In the genomic region with DNA sequence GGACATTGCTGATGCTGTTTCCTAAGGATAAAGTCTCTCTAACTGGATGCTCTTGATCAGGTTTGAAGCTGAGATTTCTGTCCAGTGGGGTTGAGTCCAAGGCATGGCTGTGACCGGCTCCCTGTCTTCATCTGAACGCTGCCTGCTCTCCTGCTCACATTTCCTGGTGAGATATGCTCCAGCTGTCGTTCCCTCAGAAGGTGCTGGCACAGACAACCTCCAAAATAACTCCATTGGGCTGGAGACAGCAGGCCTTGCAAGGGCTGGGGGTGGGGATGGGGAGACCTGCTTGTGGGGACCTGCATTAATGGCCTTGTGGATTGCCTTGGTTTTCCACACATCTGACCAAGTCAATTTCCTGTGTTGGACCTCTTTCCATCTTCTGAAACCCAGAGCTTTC, we compare ENCODE assay signal across 30 mouse cellular contexts. TPM values are rescaled to one million over a fixed set of nuclear protein-coding genes. Genes with fewer than 3 reads are reported as not detected.
"Had no signal": no experiment of that assay in that cellular context is flagged by ENCODE, and none has a peak within 500 bp of the region (broad histone marks: within the 10 kb centered on the region; RNA-seq: fewer than 3 reads in every experiment).

No protein-coding gene starts in this region.

- H3K4me1 ChIP-seq: heart, embryonic 15.5 days; hindbrain, embryonic 13.5 days; hindbrain, embryonic 15.5 days; liver, embryonic 13.5 days had no signal

- H3K27ac ChIP-seq: gastrocnemius, adult 2 months; heart, adult 2 months; heart, embryonic 13.5 days; heart, embryonic 15.5 days; hindbrain, embryonic 13.5 days; hindbrain, embryonic 15.5 days; hindbrain, postnatal 0 days; kidney, embryonic 15.5 days; limb, embryonic 12.5 days; liver, embryonic 13.5 days had no signal

- H3K4me3 ChIP-seq: gastrocnemius, adult 2 months; heart, adult 2 months; heart, embryonic 13.5 days; heart, embryonic 15.5 days; hindbrain, embryonic 13.5 days; hindbrain, embryonic 15.5 days; kidney, embryonic 15.5 days; limb, embryonic 12.5 days; liver, embryonic 13.5 days had no signal

- H3K9ac ChIP-seq: forebrain, postnatal 0 days; heart, embryonic 13.5 days; heart, embryonic 15.5 days; hindbrain, embryonic 13.5 days; hindbrain, embryonic 15.5 days; kidney, embryonic 15.5 days; limb, embryonic 12.5 days; liver, embryonic 13.5 days had no signal

- H3K4me2 ChIP-seq: heart, embryonic 11.5 days; heart, embryonic 13.5 days; heart, embryonic 15.5 days; hindbrain, embryonic 13.5 days; hindbrain, embryonic 15.5 days; kidney, embryonic 15.5 days; limb, embryonic 12.5 days; liver, embryonic 11.5 days; liver, embryonic 13.5 days had no signal

- H3K36me3 ChIP-seq: heart, embryonic 13.5 days; heart, embryonic 15.5 days; hindbrain, embryonic 13.5 days; hindbrain, embryonic 15.5 days; kidney, embryonic 15.5 days; limb, embryonic 12.5 days; liver, embryonic 13.5 days had no signal

- H3K9me3 ChIP-seq: heart, embryonic 13.5 days; heart, embryonic 15.5 days; hindbrain, embryonic 13.5 days; hindbrain, embryonic 15.5 days; kidney, embryonic 15.5 days; limb, embryonic 12.5 days; liver, embryonic 13.5 days had no signal

- DNase-seq: forebrain, postnatal 0 days; gastrocnemius, adult 2 months; gastrocnemius, postnatal 14 days; gastrocnemius, postnatal 36 days; heart, adult 11 months; heart, adult 2 months; heart, postnatal 14 days; heart, postnatal 36 days; kidney, adult 11 months; kidney, adult 2 months; kidney, postnatal 10 days; kidney, postnatal 25 days; layer of hippocampus, adult 9-11 months; layer of hippocampus, postnatal 36 days; left cerebral cortex, postnatal 4 days; liver; liver, embryonic 13.5 days had no signal

- H3K27me3 ChIP-seq: hindbrain, embryonic 15.5 days; liver, embryonic 13.5 days had no signal

- ATAC-seq: forebrain, postnatal 0 days; hindbrain, postnatal 0 days; intestine, embryonic 16.5 days had no signal

RNA-seq across cellular contexts. Expression of a gene that starts 46.2 kb away (rescaled TPM):
- polyA plus RNA-seq: heart, postnatal 0 days; intestine, embryonic 14.5 days; intestine, embryonic 16.5 days; kidney, embryonic 15.5 days; large intestine, adult 2 months; liver, embryonic 13.5 days had no signal
